ENCODE assay signal across 8 mouse cellular contexts in genomic region chrX:163760617-163761434, GRCm38 (mm10). TPM values are rescaled to one million over a fixed set of nuclear protein-coding genes. Genes with fewer than 3 reads are reported as not detected.
DNase-seq lines count a peak whose midpoint lies in the region; ATAC-seq and TF ChIP-seq lines count a peak whose summit lies in the region.

Rnf138rt1 (minus strand) TSS chrX:163761329.

- H3K27ac ChIP-seq in lung, embryonic 14.5 days (ENCODE audit: low read depth): no peak within 1 kb of the TSS
- no peak within 1 kb of the TSS for H3K27ac ChIP-seq in heart, embryonic 12.5 days (ENCODE audit: poor library complexity, severe bottlenecking)
- H3K27ac ChIP-seq in kidney, postnatal 0 days: no peak within 1 kb of the TSS
- no peak within 1 kb of the TSS for H3K27ac ChIP-seq in lung, postnatal 0 days (ENCODE audit: low read length)

- H3K36me3 ChIP-seq in lung, embryonic 14.5 days (ENCODE audit: insufficient read depth): no peaks in the 10 kb centered on the region
- H3K36me3 ChIP-seq in heart, embryonic 12.5 days: no peaks in the 10 kb centered on the region
- no peaks in the 10 kb centered on the region for H3K36me3 ChIP-seq in kidney, postnatal 0 days (ENCODE audit: insufficient read depth, low read length)
- no peaks in the 10 kb centered on the region for H3K36me3 ChIP-seq in lung, postnatal 0 days (ENCODE audit: insufficient read depth, low read length)

- H3K9ac ChIP-seq in lung, embryonic 14.5 days: no peak within 1 kb of the TSS
- H3K9ac ChIP-seq in heart, embryonic 12.5 days: no peak within 1 kb of the TSS; the same call in 1 of the 2 replicates
- no peak within 1 kb of the TSS for H3K9ac ChIP-seq in kidney, postnatal 0 days (ENCODE audit: low read depth, low read length)
- no peak within 1 kb of the TSS for H3K9ac ChIP-seq in lung, postnatal 0 days (replicated peaks; ENCODE audit: low read depth)

- 0 out of 2 replicates have a peak, but pooled peaks cover 4% of the 10 kb centered on the region for H3K27me3 ChIP-seq in lung, embryonic 14.5 days (ENCODE audit: insufficient read depth, low read length)
- H3K27me3 ChIP-seq in heart, embryonic 12.5 days (replicated peaks): 0 out of 2 replicates have a peak, but pooled peaks cover 21% of the 10 kb centered on the region
- 0 out of 2 replicates have a peak, but pooled peaks cover 3% of the 10 kb centered on the region for H3K27me3 ChIP-seq in kidney, postnatal 0 days (ENCODE audit: insufficient read depth, low read length)
- no peaks in the 10 kb centered on the region for H3K27me3 ChIP-seq in lung, postnatal 0 days (replicated peaks; ENCODE audit: insufficient read depth, low read length)

- no peak for TF ChIP-seq EP300 in lung, postnatal 0 days (IDR thresholded peaks at IDR 0.05)

- peak within 1 kb of the TSS; percentile 31 for H3K4me3 ChIP-seq in lung, embryonic 14.5 days (ENCODE audit: low read depth, low read length)
- peak within 1 kb of the TSS; percentile 40 for H3K4me3 ChIP-seq in heart, embryonic 12.5 days
- H3K4me3 ChIP-seq in kidney, postnatal 0 days (replicated peaks; ENCODE audit: low read depth, low read length): peak within 1 kb of the TSS; percentile 32
- H3K4me3 ChIP-seq in lung, postnatal 0 days (ENCODE audit: low read depth, low read length): peak within 1 kb of the TSS; percentile 10; the same call in 1 of the 2 replicates

- H3K4me1 ChIP-seq in lung, embryonic 14.5 days (ENCODE audit: insufficient read depth): no peaks in the 10 kb centered on the region
- no peaks in the 10 kb centered on the region for H3K4me1 ChIP-seq in heart, embryonic 12.5 days (replicated peaks)
- H3K4me1 ChIP-seq in kidney, postnatal 0 days (replicated peaks; ENCODE audit: insufficient read depth, low read length): no peaks in the 10 kb centered on the region
- H3K4me1 ChIP-seq in lung, postnatal 0 days (ENCODE audit: insufficient read depth, low read depth, low read length): no peaks in the 10 kb centered on the region

- peak within 1 kb of the TSS; percentile 64 for H3K4me2 ChIP-seq in lung, embryonic 14.5 days
- H3K4me2 ChIP-seq in heart, embryonic 12.5 days: peak within 1 kb of the TSS; percentile 83
- H3K4me2 ChIP-seq in kidney, postnatal 0 days (ENCODE audit: low read length): peak within 1 kb of the TSS; percentile 61
- H3K4me2 ChIP-seq in lung, postnatal 0 days (replicated peaks; ENCODE audit: low read depth, low read length): peak within 1 kb of the TSS; percentile 46

- 17% methylated on average over 42 of the region's 42 CpGs for WGBS in lung, embryonic 14.5 days
- WGBS in heart, embryonic 12.5 days: 23% methylated on average over 42 of the region's 42 CpGs
- WGBS in kidney, postnatal 0 days: 30% methylated on average over 42 of the region's 42 CpGs
- 23% methylated on average over 42 of the region's 42 CpGs for WGBS in lung, postnatal 0 days

- peak; percentile 89 for ATAC-seq in lung, embryonic 14.5 days (ENCODE audit: insufficient read depth)
- ATAC-seq in heart, embryonic 12.5 days (ENCODE audit: insufficient number of reproducible peaks, low FRiP score): no peak
- ATAC-seq in kidney, postnatal 0 days (replicated peaks; ENCODE audit: low FRiP score, low read depth): peak; percentile 73; the same call in 1 of the 2 replicates
- peak; percentile 41; the same call in 1 of the 2 replicates for ATAC-seq in lung, postnatal 0 days

- TF ChIP-seq CTCF in lung, embryonic 14.5 days (IDR thresholded peaks at IDR 0.05; ENCODE audit: low read depth): no peak
- TF ChIP-seq CTCF in kidney, postnatal 0 days (IDR thresholded peaks at IDR 0.05; ENCODE audit: low read depth): no peak
- no peak for TF ChIP-seq CTCF in lung, postnatal 0 days (IDR thresholded peaks at IDR 0.05)

- peak; percentile 52 for DNase-seq in lung, embryonic 14.5 days
- DNase-seq in lung, postnatal 25 days (ENCODE audit: low spot score): no peak
- peak; percentile 42 to 56 for DNase-seq in cerebellum, postnatal 36 days
- peak; percentile 28 for DNase-seq in kidney, postnatal 0 days (ENCODE audit: low spot score)
- DNase-seq in lung, postnatal 0 days (ENCODE audit: low spot score): peak; percentile 11
- peak; percentile 13 to 21 for DNase-seq in right cerebral cortex, adult 2 months (ENCODE audit: low spot score in 2 of 2)
- no peak for DNase-seq in urinary bladder, postnatal 10 days (ENCODE audit: low spot score)

- H3K9me3 ChIP-seq in lung, embryonic 14.5 days (ENCODE audit: low read depth, low read length): no peaks in the 10 kb centered on the region
- no peaks in the 10 kb centered on the region for H3K9me3 ChIP-seq in heart, embryonic 12.5 days (replicated peaks)
- H3K9me3 ChIP-seq in kidney, postnatal 0 days (replicated peaks; ENCODE audit: low read length): no peaks in the 10 kb centered on the region
- H3K9me3 ChIP-seq in lung, postnatal 0 days (ENCODE audit: low read length): no peaks in the 10 kb centered on the region

RNA-seq across cellular contexts. Expression of gene Rnf138rt1, which starts in this region (rescaled TPM):
- polyA plus RNA-seq in lung, embryonic 14.5 days (2014; fragmentation: Nextera tagmentation; extraction: Ambion mirVana): not detected in 2 replicates
- not detected in 2 replicates for polyA plus RNA-seq in heart, embryonic 12.5 days (2016; fragmentation: Nextera tagmentation; extraction: Ambion mirVana)
- polyA plus RNA-seq in kidney, postnatal 0 days (2015; fragmentation: Nextera tagmentation; extraction: Ambion mirVana): 0.33 TPM in 1 of 2 replicates, not detected in the other
- polyA plus RNA-seq in lung, postnatal 0 days (2015; fragmentation: Nextera tagmentation; extraction: Ambion mirVana): 0.23 TPM in 1 of 2 replicates, not detected in the other

Comparison
In these comparisons a context has a peak if more than half of its experiments do, and no peak if none do; other contexts are left out.
1. Peak in DNase-seq, ATAC-seq, H3K4me3 ChIP-seq and H3K4me2 ChIP-seq in lung, embryonic 14.5 days; RNA of the gene not detected or under 1 TPM.
2. Peak in DNase-seq, ATAC-seq, H3K4me3 ChIP-seq and H3K4me2 ChIP-seq in kidney, postnatal 0 days; RNA of the gene not detected or under 1 TPM.
3. Peak in DNase-seq, ATAC-seq, H3K4me3 ChIP-seq and H3K4me2 ChIP-seq in lung, postnatal 0 days; RNA of the gene not detected or under 1 TPM.
4. DNase-seq: peak in cerebellum, postnatal 36 days (2 of 2) and right cerebral cortex, adult 2 months (2 of 2); none in lung, postnatal 25 days (single experiment) and urinary bladder, postnatal 10 days (single experiment).
5. Peak in every context shown above with its lines, with median percentiles within 50 percentile points of each other: H3K4me2 ChIP-seq and H3K4me3 ChIP-seq.